8 mouse cellular contexts compared by ENCODE assay signal in genomic region chr15:25984067-25984733, GRCm38 (mm10). TPM values are rescaled to one million over a fixed set of nuclear protein-coding genes. Genes with fewer than 3 reads are reported as not detected.
DNase-seq lines count a peak whose midpoint lies in the region; ATAC-seq lines count a peak whose summit lies in the region.

Zfp622 (plus strand) TSS chr15:25984366.

- peak within 1 kb of the TSS; percentile 92 for H3K27ac ChIP-seq in intestine, embryonic 14.5 days (ENCODE audit: low read depth)

- intact Hi-C loops in left cerebral cortex, postnatal 14 days (cut with DNase I) = loop anchor here (5.0 kb wide), 1 partner anchor 1643 kb away; no protein-coding TSS in a partner anchor

- peak; percentile 98 for ATAC-seq in intestine, embryonic 14.5 days (replicated peaks; ENCODE audit: low FRiP score, low TSS enrichment, low read depth)

- under 1% methylated on average over 57 of the region's 57 CpGs for WGBS in intestine, embryonic 14.5 days

- peak within 1 kb of the TSS; percentile 52 for H3K4me3 ChIP-seq in intestine, embryonic 14.5 days (ENCODE audit: low read depth, low read length)

- H3K9me3 ChIP-seq in intestine, embryonic 14.5 days (ENCODE audit: control insufficient read depth, low read length) = no peaks in the 10 kb centered on the region

- peak; percentile 84 for DNase-seq in adrenal gland, adult 18-20 months (ENCODE audit: low spot score in 2 of 2)
- DNase-seq in embryo, embryonic 11 days = peak; percentile 99
- peak; percentile 95 for DNase-seq in gastrocnemius, postnatal 25 days
- peak; percentile 95 for DNase-seq in intestine, embryonic 14.5 days (ENCODE audit: low spot score)
- DNase-seq in left cerebral cortex, postnatal 14 days (ENCODE audit: low spot score in 2 of 2) = peak; percentile 96 to 98
- peak; percentile 98 for DNase-seq in mesoderm, embryonic 11.5 days (ENCODE audit: low read depth, low spot score)
- DNase-seq in right cerebral cortex, postnatal 36 days (ENCODE audit: low spot score in 2 of 2) = peak; percentile 95 to 97
- DNase-seq in yolk sac, embryonic 10.5 days (ENCODE audit: low spot score) = peak; percentile 97

- peak within 1 kb of the TSS; percentile 77 for H3K4me2 ChIP-seq in intestine, embryonic 14.5 days (ENCODE audit: low read length)

- peak within 1 kb of the TSS; percentile 73 for H3K9ac ChIP-seq in intestine, embryonic 14.5 days (ENCODE audit: low read length)

- peaks cover 26% of the 10 kb centered on the region for H3K36me3 ChIP-seq in intestine, embryonic 14.5 days (ENCODE audit: control insufficient read depth, insufficient read depth, low read length)

- H3K4me1 ChIP-seq in intestine, embryonic 14.5 days (replicated peaks; ENCODE audit: control insufficient read depth, insufficient read depth, low read length) = peaks cover 11% of the 10 kb centered on the region

- no peaks in the 10 kb centered on the region for H3K27me3 ChIP-seq in intestine, embryonic 14.5 days (replicated peaks; ENCODE audit: control insufficient read depth, insufficient read depth, low read length)

RNA-seq across cellular contexts. Expression of gene Zfp622, which starts in this region (rescaled TPM):
- 10 to 100 TPM; 36.6 to 40.5 TPM for total RNA-seq in adrenal gland, adult 18-20 months (2021)
- total RNA-seq in gastrocnemius, postnatal 25 days (2021) = 10 to 100 TPM; 20.2 to 23.9 TPM
- polyA plus RNA-seq in intestine, embryonic 14.5 days (2014; fragmentation: Nextera tagmentation; extraction: Ambion mirVana) = 30.4 and 31.5 TPM in 2 replicates
- total RNA-seq in left cerebral cortex, postnatal 14 days (2021) = 10 to 100 TPM; 39.0 to 41.8 TPM

Comparison
In these comparisons a context has a peak if more than half of its experiments do, and no peak if none do; other contexts are left out.
1. Peak in every context shown above with its lines: DNase-seq, ATAC-seq, H3K4me3 ChIP-seq and H3K27ac ChIP-seq.